Mouse (Mus musculus) thymus, postnatal 0 days (tissue): ENCODE data around the gene Spryd3. TPM values are rescaled to one million over a fixed set of nuclear protein-coding genes. Genes with fewer than 3 reads are reported as not detected.

ENCODE experiments used
- DNase-seq: peaks from one replicate; pipeline ENCODE4 v3.0.0-alpha.2; 2015; ENCODE audit warnings: low spot score
- polyA plus RNA-seq: library from polyadenylated mRNA; unstranded; fragments of >200 nt; fragmentation: Nextera tagmentation; extraction: Ambion mirVana; gene quantifications from 2 replicates; pipeline ENCODE4 v1.2.1, GENCODE M21; 2015

Spryd3 gene
- polyA plus RNA-seq, 1 experiment from 2014 or later, result 19.1 TPM

GRCm38 (mm10) chr15:102147674-102148402, 11.8 kb upstream of the Spryd3 start:
- DNase-seq, result no peak

- DNase-seq, result peak; percentile 46
Observed at GRCm38 (mm10) chr15:102146882-102147281, 10.8 kb upstream of the Spryd3 start.

GRCm38 (mm10) chr15:102146089-102146488, 10.1 kb upstream of the Spryd3 start:
- DNase-seq, result no peak

- no peak for DNase-seq
Observed at GRCm38 (mm10) chr15:102145330-102145729, 9.3 kb upstream of the Spryd3 start.

GRCm38 (mm10) chr15:102144726-102145125, 8.7 kb upstream of the Spryd3 start:
- no peak for DNase-seq

GRCm38 (mm10) chr15:102144274-102144711, 8.3 kb upstream of the Spryd3 start, which contains the start of gene Igfbp6:
Gene Igfbp6, plus strand, starts transcription at chr15:102144362.
- no peak for DNase-seq

- no peak for DNase-seq
Observed at GRCm38 (mm10) chr15:102142914-102143912, 7.2 kb upstream of the Spryd3 start.

DNA sequence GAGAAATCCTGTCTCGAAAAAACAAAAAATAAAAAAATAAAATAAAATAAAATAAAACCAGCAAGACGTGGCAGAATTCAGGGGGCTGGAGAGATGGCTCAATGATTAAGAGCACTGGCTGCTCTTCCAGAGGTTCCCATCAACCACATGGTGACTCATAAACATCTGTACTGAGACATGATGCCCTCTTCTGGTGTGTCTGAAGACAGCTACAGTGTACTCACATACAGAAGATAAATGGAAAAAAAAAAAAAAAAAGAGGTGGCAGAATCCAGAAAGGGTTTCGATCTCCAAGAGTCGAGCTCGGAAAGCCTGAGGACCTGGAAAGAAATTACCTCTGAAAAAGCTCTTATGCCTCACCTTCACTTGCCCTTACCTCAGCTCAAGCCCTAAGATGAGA, 5.1 kb upstream of the Spryd3 start:
- no peak for DNase-seq

- DNase-seq, result no peak
Observed at GRCm38 (mm10) chr15:102135522-102136128, 409 bp downstream of the Spryd3 start.

DNA sequence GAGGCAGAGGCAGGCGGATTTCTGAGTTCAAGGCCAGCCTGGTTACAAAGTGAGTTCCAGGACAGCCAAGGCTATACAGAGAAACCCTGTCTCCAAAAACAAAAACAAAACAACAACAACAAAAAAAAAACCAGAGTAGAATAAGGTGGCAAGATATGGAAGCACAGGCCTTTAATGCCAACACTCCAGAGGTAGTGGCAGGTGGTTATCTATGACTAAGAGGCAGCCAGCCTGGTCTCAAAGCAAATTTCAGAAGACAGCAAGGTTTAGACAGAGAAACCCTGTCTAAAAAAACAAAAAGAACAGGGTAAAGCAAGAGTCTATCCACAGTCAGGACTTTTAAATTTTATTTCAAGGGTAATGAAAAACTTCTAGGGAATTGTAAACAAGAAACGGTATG, 1.3 kb downstream of the Spryd3 start:
- DNase-seq, result no peak

- no peak for DNase-seq
Observed at GRCm38 (mm10) chr15:102133314-102133713, 2.7 kb downstream of the Spryd3 start.

DNA sequence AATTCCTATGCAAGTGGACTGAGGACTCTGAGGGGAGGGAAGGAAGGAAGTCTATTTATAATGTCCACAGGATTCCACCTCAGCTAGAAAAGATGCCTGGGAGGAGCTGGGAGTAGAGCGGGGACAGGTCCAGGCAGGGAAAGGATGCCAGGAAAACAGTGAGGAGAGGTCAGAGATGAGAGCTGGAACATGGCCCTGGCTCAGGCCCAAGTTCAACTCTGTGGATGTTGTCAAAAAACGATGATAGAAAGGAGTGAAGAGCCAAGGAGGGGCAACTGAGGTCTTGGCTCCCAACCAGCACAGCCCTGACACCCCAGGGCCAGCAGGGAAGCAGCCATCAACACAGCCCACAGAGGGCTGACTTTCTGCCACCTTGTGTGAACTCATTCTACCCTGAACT, 9.7 kb downstream of the Spryd3 start:
- DNase-seq, result no peak

GRCm38 (mm10) chr15:102120530-102120929, 15.5 kb downstream of the Spryd3 start:
- no peak for DNase-seq

DNA sequence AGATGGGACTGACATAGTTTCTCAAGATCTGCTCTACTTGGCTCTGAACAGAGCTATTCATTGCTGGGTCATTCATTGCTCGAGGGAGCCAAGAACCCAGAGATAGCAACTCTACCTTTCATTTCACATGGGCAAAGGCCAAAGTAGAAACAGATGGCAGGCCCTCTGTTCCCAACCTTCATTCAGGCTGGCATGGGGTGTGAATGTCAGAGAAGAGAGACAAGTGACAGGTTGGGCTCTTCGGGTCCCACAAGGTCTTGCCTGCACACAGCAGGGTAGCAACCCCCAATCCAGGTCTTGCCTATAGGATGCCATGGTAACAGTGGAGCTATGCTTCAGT, 16.2 kb downstream of the Spryd3 start:
- DNase-seq, result no peak

DNA sequence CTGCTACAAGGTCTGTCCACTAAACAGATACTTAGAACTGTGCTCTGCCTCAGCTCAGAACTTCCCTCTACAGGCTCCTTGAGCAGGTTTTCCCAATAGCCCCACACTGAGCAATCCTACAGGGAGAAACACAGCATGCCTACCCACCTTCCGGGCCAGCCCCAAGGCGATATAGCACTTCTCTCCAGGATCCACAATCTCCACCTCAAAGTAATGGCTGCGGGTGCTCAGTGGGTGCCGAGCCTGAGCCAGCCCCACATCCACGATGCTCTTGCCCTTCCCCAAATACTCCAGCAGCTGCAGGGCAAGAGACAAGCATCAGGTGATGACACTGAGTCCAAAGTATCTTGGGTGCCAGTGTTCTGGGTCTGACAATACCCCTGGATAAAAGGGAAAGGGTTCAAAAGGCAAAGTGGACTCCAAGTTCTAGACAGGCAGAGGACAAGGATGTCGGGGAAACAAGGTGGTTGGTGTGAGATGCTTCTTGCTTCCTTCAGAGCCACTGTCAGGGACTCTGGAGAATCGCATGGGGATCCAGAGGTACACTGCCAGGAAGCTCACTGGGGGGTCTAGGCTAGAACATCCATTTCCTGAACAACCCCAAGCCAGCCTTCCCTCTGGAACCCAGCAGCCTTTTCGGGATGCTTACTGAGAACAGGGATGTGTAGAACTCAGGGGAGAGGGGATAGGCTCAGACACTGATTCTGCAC, 16.8 kb downstream of the Spryd3 start:
- DNase-seq, result no peak

- DNase-seq, result no peak
Observed at GRCm38 (mm10) chr15:102118591-102118990, 17.4 kb downstream of the Spryd3 start.

DNA sequence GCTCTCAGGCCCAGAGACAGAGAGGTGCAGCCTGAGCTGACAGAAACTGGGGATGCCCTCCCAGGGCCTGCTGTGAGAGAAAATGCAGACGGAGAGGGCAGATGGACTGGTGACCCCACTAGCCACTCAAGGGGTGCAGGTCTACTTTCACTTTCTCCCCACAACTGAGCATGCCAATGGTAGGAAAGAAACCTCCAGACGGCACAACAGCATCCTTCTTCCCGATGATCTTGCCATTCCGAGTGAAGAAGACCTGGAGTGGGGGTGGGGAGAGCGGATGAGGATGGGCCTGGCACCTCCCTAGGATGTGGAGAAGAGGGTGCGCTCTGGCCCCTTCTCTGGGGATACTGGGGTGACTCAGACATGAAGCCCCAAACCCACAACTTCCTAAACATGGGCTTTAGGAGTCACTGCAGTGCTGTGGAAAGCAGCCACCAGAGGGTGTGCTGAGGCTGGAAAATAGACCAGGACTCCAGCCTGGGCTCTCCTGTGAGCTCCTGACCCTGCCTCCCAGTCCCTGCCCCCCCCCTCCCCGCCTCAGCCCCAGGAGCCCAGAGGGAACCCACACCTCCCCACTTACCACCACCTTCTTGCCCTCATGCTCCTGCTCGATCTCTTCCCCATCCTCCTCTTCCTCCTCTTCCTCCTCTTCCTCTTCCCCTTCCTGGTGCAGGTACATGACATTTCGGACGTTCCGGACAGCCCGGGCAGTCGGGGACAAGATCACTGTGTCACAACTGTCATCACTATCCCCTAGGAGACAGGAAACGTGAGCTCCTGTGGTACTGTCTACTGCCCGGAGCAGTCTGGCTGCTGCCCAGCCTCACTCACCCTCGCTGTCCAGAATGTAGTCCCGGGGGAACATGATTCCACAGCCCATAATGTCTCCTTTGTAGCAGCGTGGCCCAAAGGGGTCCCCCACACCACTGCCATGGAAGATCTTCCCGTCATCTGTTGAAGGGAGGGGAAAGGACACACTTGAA, 18.3 kb downstream of the Spryd3 start:
- no peak for DNase-seq

GRCm38 (mm10) chr15:102116753-102117415, 19.1 kb downstream of the Spryd3 start:
- DNase-seq, result no peak

- peak; percentile 55 for DNase-seq
Observed at GRCm38 (mm10) chr15:102115731-102116231, 20.3 kb downstream of the Spryd3 start.
